Mouse (Mus musculus) midbrain, embryonic 13.5 days (tissue): ENCODE measurements at regions not wholly inside any gene's neighbourhood (a gene's known extent, or its start where the extent isn't known, plus 50 kb on each side); places are given as distances from the start of the nearest gene placed in this dataset.

ENCODE experiments used
- ATAC-seq: fragments of 200-750 bp; cut with Nextera tagmentation; 2 replicates; pipeline ENCODE4 v1.8.0; 2017; ENCODE audit warnings: mild to moderate bottlenecking, moderate TSS enrichment, moderate library complexity
- H3K27ac ChIP-seq: fragments of 300-500 bp; sonication (generic); 2 replicates; pipeline ENCODE4 v1.5.1; 2015; ENCODE audit warnings: inconsistent platforms, mild to moderate bottlenecking, moderate library complexity
- H3K27me3 ChIP-seq: fragments of 300-500 bp; sonication (generic); 2 replicates; pipeline ENCODE4 v1.6.1; 2015; ENCODE audit warnings: mild to moderate bottlenecking, inconsistent platforms
- H3K36me3 ChIP-seq: fragments of 300-500 bp; sonication (generic); 2 replicates; pipeline ENCODE4 v1.6.1; 2015; ENCODE audit warnings: mild to moderate bottlenecking, inconsistent platforms
- H3K4me1 ChIP-seq: fragments of 300-500 bp; sonication (generic); replicated peaks from 2 replicates; pipeline ENCODE4 v1.6.1; 2015; ENCODE audit warnings: inconsistent platforms
- H3K4me2 ChIP-seq: fragments of 300-500 bp; sonication (generic); replicated peaks from 2 replicates; pipeline ENCODE4 v1.6.1; 2015; ENCODE audit warnings: moderate library complexity, mild to moderate bottlenecking, inconsistent platforms
- H3K4me3 ChIP-seq: fragments of 300-500 bp; sonication (generic); replicated peaks from 2 replicates; pipeline ENCODE4 v1.5.1; 2015; ENCODE audit warnings: mild to moderate bottlenecking, inconsistent platforms
- H3K9ac ChIP-seq: fragments of 300-500 bp; sonication (generic); replicated peaks from 2 replicates; pipeline ENCODE4 v1.6.1; 2015; ENCODE audit warnings: mild to moderate bottlenecking, inconsistent platforms
- H3K9me3 ChIP-seq: fragments of 300-500 bp; sonication (generic); 2 replicates; pipeline ENCODE4 v1.6.1; 2016; ENCODE audit warnings: mild to moderate bottlenecking, inconsistent platforms
- WGBS: fragments of 180-500 bp; shearing (Covaris S2); methylation state at CpG from one replicate; pipeline ENCODE4 v1.1.7; 2015; 5-methylcytosine and 5-hydroxymethylcytosine counted together

DNA sequence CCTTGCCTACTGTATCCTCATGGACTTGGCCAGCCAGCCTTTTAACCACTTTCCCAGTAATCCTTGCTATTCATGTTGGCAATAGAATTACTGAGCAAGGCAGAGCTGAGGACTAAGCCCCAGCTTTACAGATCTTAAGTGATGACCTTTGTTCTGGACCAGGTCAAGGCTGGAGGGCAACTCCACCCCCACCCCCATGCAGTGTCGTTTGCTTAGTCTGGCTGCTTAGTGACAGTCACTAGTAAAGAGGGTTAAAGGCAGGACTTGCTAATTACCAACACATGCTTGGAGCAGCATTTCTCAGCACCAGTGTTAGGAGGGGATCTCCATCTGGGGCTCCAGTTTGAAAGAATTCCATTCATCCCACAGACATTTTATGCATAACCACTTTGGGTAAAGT is 174.2 kb downstream of the 3110018I06Rik start:
- H3K27ac ChIP-seq, result no peak overlapping the region
- H3K4me1 ChIP-seq, result peaks cover 20% of the 10 kb centered on the region
- H3K36me3 ChIP-seq, result no peaks in the 10 kb centered on the region
- no peak overlapping the region for H3K4me2 ChIP-seq
- no peaks in the 10 kb centered on the region for H3K27me3 ChIP-seq
- H3K9ac ChIP-seq, result no peak overlapping the region
- 0% methylated on average over 1 of the region's 1 CpGs for WGBS
- H3K9me3 ChIP-seq, result no peaks in the 10 kb centered on the region
- ATAC-seq, result no peak
- no peak overlapping the region for H3K4me3 ChIP-seq

DNA sequence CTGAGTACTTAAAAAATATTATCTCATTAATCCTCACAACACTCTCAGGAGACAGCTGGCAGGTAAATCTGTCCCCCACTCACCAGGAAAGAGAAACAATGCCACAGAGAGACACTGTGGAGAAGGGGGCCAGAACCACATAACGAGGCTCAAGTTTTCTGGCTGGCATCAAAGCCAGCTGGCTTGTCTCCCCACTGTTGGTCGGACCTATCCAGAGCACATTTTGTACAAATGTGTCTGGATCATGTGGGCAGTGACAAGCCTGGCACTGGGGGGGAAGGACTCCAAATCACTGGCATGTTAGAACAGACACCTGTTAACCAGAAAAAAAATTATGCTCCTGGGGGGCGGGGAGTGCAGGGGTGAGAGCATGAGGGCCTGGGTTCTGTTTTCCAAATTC is 179.4 kb downstream of the 3110018I06Rik start:
- Histone ChIP-seq H3K4me3 (no peak overlapping the region), H3K27ac (no peak overlapping the region), H3K4me2 (no peak overlapping the region), H3K27me3 (no peaks in the 10 kb centered on the region), H3K9ac (no peak overlapping the region), H3K4me1 (peaks cover 5% of the 10 kb centered on the region; the same call in 1 of the 2 replicates), H3K9me3 (no peaks in the 10 kb centered on the region), H3K36me3 (no peaks in the 10 kb centered on the region)
- ATAC-seq, result no peak
- 92% methylated on average over 3 of the region's 3 CpGs for WGBS

- 60% methylated on average over 5 of the region's 5 CpGs for WGBS
- Histone ChIP-seq H3K4me2 (no peak overlapping the region), H3K27ac (no peak overlapping the region)
Observed at GRCm38 (mm10) chr12:107669046-107669445, 180.6 kb downstream of the 3110018I06Rik start.

DNA sequence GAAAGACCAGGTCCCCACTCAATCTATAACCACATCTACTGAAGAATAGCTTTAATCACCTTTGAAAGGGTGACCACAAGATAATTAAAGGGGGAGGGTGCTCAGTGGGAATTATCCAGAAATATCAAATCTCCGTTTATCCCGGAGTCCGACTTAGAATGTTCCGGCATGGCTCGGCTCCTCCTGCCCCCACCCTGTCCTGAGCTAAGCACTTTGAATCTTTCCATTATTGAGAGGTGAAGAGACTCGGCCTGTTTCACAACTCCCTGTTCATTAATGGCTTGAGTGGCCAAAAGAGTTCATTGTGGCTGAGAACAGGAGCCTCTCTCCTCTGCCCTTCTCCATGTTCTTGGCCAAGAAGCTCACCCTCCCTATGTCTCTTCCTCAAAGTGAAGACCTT is 181.0 kb downstream of the 3110018I06Rik start:
- 0 out of 2 replicates have a peak, but pooled peaks cover 3% of the 10 kb centered on the region for H3K4me1 ChIP-seq
- no peaks in the 10 kb centered on the region for H3K9me3 ChIP-seq
- H3K4me3 ChIP-seq, result no peak overlapping the region
- H3K4me2 ChIP-seq, result no peak overlapping the region
- H3K9ac ChIP-seq, result no peak overlapping the region
- no peak overlapping the region for H3K27ac ChIP-seq
- no peak for ATAC-seq
- 66% methylated on average over 6 of the region's 6 CpGs for WGBS
- H3K36me3 ChIP-seq, result no peaks in the 10 kb centered on the region
- no peaks in the 10 kb centered on the region for H3K27me3 ChIP-seq

More at GRCm38 (mm10) chr12:107669046-107669445, 180.6 kb downstream of the 3110018I06Rik start:
- no peak overlapping the region for H3K9ac ChIP-seq
- 0 out of 2 replicates have a peak, but pooled peaks cover 3% of the 10 kb centered on the region for H3K4me1 ChIP-seq
- no peaks in the 10 kb centered on the region for H3K9me3 ChIP-seq
- no peak overlapping the region for H3K4me3 ChIP-seq
- no peaks in the 10 kb centered on the region for H3K36me3 ChIP-seq
- no peaks in the 10 kb centered on the region for H3K27me3 ChIP-seq
- no peak for ATAC-seq

- Histone ChIP-seq H3K27me3 (no peaks in the 10 kb centered on the region), H3K9me3 (no peaks in the 10 kb centered on the region), H3K36me3 (no peaks in the 10 kb centered on the region), H3K4me3 (no peak overlapping the region), H3K27ac (no peak overlapping the region), H3K9ac (no peak overlapping the region), H3K4me2 (no peak overlapping the region), H3K4me1 (0 out of 2 replicates have a peak, but pooled peaks cover 3% of the 10 kb centered on the region)
- 90% methylated on average over 10 of the region's 10 CpGs for WGBS
- no peak for ATAC-seq
Observed at GRCm38 (mm10) chr12:107669910-107670309, 181.5 kb downstream of the 3110018I06Rik start.

- H3K4me1 ChIP-seq, result peaks cover 4% of the 10 kb centered on the region; the same call in 1 of the 2 replicates
- no peak for ATAC-seq
- H3K4me3 ChIP-seq, result no peak overlapping the region
- no peaks in the 10 kb centered on the region for H3K9me3 ChIP-seq
- no peak overlapping the region for H3K4me2 ChIP-seq
- WGBS, result 22% methylated on average over 7 of the region's 7 CpGs
- no peak overlapping the region for H3K27ac ChIP-seq
- H3K27me3 ChIP-seq, result no peaks in the 10 kb centered on the region; the same call in 1 of the 2 replicates
- H3K9ac ChIP-seq, result no peak overlapping the region
- no peaks in the 10 kb centered on the region for H3K36me3 ChIP-seq
Observed at GRCm38 (mm10) chr12:107677076-107677475, 188.6 kb downstream of the 3110018I06Rik start.

- 84% methylated on average over 2 of the region's 2 CpGs for WGBS
Observed at GRCm38 (mm10) chr12:107687447-107687846, 199.0 kb downstream of the 3110018I06Rik start.

GRCm38 (mm10) chr12:107689418-107689817 is 201.0 kb downstream of the 3110018I06Rik start:
- Histone ChIP-seq H3K9ac (no peak overlapping the region), H3K36me3 (no peaks in the 10 kb centered on the region), H3K27ac (no peak overlapping the region), H3K4me1 (no peaks in the 10 kb centered on the region), H3K4me2 (no peak overlapping the region), H3K9me3 (no peaks in the 10 kb centered on the region), H3K4me3 (no peak overlapping the region), H3K27me3 (no peaks in the 10 kb centered on the region)
- ATAC-seq, result no peak
- 56% methylated on average over 7 of the region's 7 CpGs for WGBS

More at GRCm38 (mm10) chr12:107687447-107687846, 199.0 kb downstream of the 3110018I06Rik start:
- no peaks in the 10 kb centered on the region for H3K9me3 ChIP-seq
- no peak overlapping the region for H3K4me2 ChIP-seq
- no peaks in the 10 kb centered on the region for H3K4me1 ChIP-seq
- no peaks in the 10 kb centered on the region for H3K36me3 ChIP-seq
- H3K4me3 ChIP-seq, result no peak overlapping the region
- no peak for ATAC-seq
- H3K27ac ChIP-seq, result no peak overlapping the region
- no peak overlapping the region for H3K9ac ChIP-seq
- H3K27me3 ChIP-seq, result no peaks in the 10 kb centered on the region

DNA sequence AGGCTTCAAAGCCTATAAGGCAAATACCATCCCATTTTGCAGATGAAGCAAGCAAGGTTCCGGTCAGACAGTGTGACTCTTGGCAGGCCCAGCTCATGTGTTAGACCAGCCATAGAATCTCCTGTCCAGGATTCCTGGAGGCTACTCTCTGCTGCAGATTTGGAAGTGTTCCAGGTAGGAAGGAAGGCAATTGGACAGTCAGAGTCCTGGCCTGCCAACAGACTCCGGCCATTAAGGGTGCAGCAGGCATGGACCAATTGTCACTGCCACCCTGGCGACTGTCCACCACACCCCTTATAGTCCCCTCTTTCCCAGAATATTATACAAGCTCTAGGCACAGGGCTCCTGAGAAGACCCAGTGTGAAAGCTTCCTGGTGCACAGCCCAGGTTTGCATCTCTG is 201.6 kb downstream of the 3110018I06Rik start:
- WGBS, result 95% methylated on average over 3 of the region's 3 CpGs
- H3K4me3 ChIP-seq, result no peak overlapping the region
- H3K4me2 ChIP-seq, result no peak overlapping the region
- H3K27me3 ChIP-seq, result no peaks in the 10 kb centered on the region
- H3K27ac ChIP-seq, result no peak overlapping the region
- no peaks in the 10 kb centered on the region for H3K36me3 ChIP-seq
- H3K9ac ChIP-seq, result no peak overlapping the region
- no peaks in the 10 kb centered on the region for H3K9me3 ChIP-seq
- no peak for ATAC-seq
- H3K4me1 ChIP-seq, result no peaks in the 10 kb centered on the region

GRCm38 (mm10) chr12:107693693-107694092 is 205.3 kb downstream of the 3110018I06Rik start:
- no peaks in the 10 kb centered on the region for H3K36me3 ChIP-seq
- H3K27ac ChIP-seq, result no peak overlapping the region
- H3K4me2 ChIP-seq, result no peak overlapping the region
- H3K9me3 ChIP-seq, result no peaks in the 10 kb centered on the region
- no peak for ATAC-seq
- no peak overlapping the region for H3K4me3 ChIP-seq
- no peak overlapping the region for H3K9ac ChIP-seq
- H3K27me3 ChIP-seq, result no peaks in the 10 kb centered on the region
- 82% methylated on average over 6 of the region's 6 CpGs for WGBS
- no peaks in the 10 kb centered on the region for H3K4me1 ChIP-seq

- H3K4me2 ChIP-seq, result no peak overlapping the region
- H3K9ac ChIP-seq, result no peak overlapping the region
- no peaks in the 10 kb centered on the region for H3K4me1 ChIP-seq
- no peak overlapping the region for H3K27ac ChIP-seq
- H3K36me3 ChIP-seq, result no peaks in the 10 kb centered on the region
- ATAC-seq, result no peak
- no peaks in the 10 kb centered on the region for H3K27me3 ChIP-seq
- no peak overlapping the region for H3K4me3 ChIP-seq
- WGBS, result 93% methylated on average over 2 of the region's 2 CpGs
- H3K9me3 ChIP-seq, result no peaks in the 10 kb centered on the region
Observed at GRCm38 (mm10) chr12:107695014-107695413, 206.6 kb downstream of the 3110018I06Rik start.

GRCm38 (mm10) chr12:107695438-107696267 is 207.2 kb downstream of the 3110018I06Rik start:
- no peaks in the 10 kb centered on the region for H3K4me1 ChIP-seq
- no peak overlapping the region for H3K4me3 ChIP-seq
- H3K4me2 ChIP-seq, result no peak overlapping the region
- no peaks in the 10 kb centered on the region for H3K27me3 ChIP-seq
- no peak overlapping the region for H3K27ac ChIP-seq
- H3K9me3 ChIP-seq, result no peaks in the 10 kb centered on the region
- no peak for ATAC-seq
- WGBS, result 93% methylated on average over 13 of the region's 13 CpGs
- no peak overlapping the region for H3K9ac ChIP-seq
- H3K36me3 ChIP-seq, result no peaks in the 10 kb centered on the region
